ENCODE assay signal across 19 mouse cellular contexts in genomic region chr14:114876427-114876826, GRCm38 (mm10).
A peak's percentile ranks its signal among the peaks of the same experiment; 100 is the strongest.
DNase-seq lines count a peak whose midpoint lies in the region; ATAC-seq lines count a peak whose summit lies in the region.
"Had no signal": no experiment of that assay in that cellular context is flagged by ENCODE, and none has a peak within 500 bp of the region (broad histone marks: within the 10 kb centered on the region; RNA-seq: fewer than 3 reads in every experiment).

No protein-coding gene starts in this region.

- no peak overlapping the region for H3K4me3 ChIP-seq in forebrain, embryonic 10.5 days
- no peak overlapping the region for H3K4me3 ChIP-seq in forebrain, embryonic 16.5 days (replicated peaks; ENCODE audit: low read length)
- H3K4me3 ChIP-seq in lung, embryonic 16.5 days (ENCODE audit: low read length) = no peak overlapping the region
- H3K4me3 ChIP-seq: forebrain, embryonic 13.5 days; hindbrain, embryonic 12.5 days; limb, embryonic 15.5 days had no signal

- no peak overlapping the region for H3K4me2 ChIP-seq in forebrain, embryonic 16.5 days (ENCODE audit: low read length)
- no peak overlapping the region for H3K4me2 ChIP-seq in lung, embryonic 16.5 days (ENCODE audit: low read depth, low read length)
- H3K4me2 ChIP-seq: forebrain, embryonic 13.5 days; hindbrain, embryonic 12.5 days; limb, embryonic 15.5 days; midbrain, embryonic 11.5 days had no signal

- peak overlapping the region; percentile 77 for H3K27ac ChIP-seq in forebrain, embryonic 10.5 days
- H3K27ac ChIP-seq in forebrain, embryonic 16.5 days (ENCODE audit: low read length) = no peak overlapping the region
- H3K27ac ChIP-seq in lung, embryonic 16.5 days (ENCODE audit: low read length) = 0 out of 2 replicates have a peak overlapping the region, but pooled peaks have one; percentile 13
- H3K27ac ChIP-seq: forebrain, embryonic 13.5 days; hindbrain, embryonic 12.5 days; limb, embryonic 15.5 days had no signal

- H3K4me1 ChIP-seq in forebrain, embryonic 10.5 days = peaks cover 23% of the 10 kb centered on the region
- no peaks in the 10 kb centered on the region for H3K4me1 ChIP-seq in forebrain, embryonic 16.5 days (replicated peaks; ENCODE audit: control insufficient read depth, insufficient read depth, low read length)
- H3K4me1 ChIP-seq in lung, embryonic 16.5 days (replicated peaks; ENCODE audit: control insufficient read depth, insufficient read depth, low read length) = no peaks in the 10 kb centered on the region
- H3K4me1 ChIP-seq: limb, embryonic 15.5 days had no signal

- H3K27me3 ChIP-seq in forebrain, embryonic 10.5 days (ENCODE audit: poor library complexity, severe bottlenecking) = no peaks in the 10 kb centered on the region
- H3K27me3 ChIP-seq in forebrain, embryonic 16.5 days (replicated peaks; ENCODE audit: control insufficient read depth, insufficient read depth, low read length) = no peaks in the 10 kb centered on the region
- H3K27me3 ChIP-seq in lung, embryonic 16.5 days (ENCODE audit: control insufficient read depth, insufficient read depth, low read depth, low read length) = no peaks in the 10 kb centered on the region
- H3K27me3 ChIP-seq: forebrain, embryonic 13.5 days; hindbrain, embryonic 12.5 days; limb, embryonic 15.5 days had no signal

- no peak overlapping the region for H3K9ac ChIP-seq in forebrain, embryonic 16.5 days (replicated peaks; ENCODE audit: low read depth, low read length)
- no peak overlapping the region for H3K9ac ChIP-seq in lung, embryonic 16.5 days (ENCODE audit: low read length)
- H3K9ac ChIP-seq: forebrain, embryonic 13.5 days; hindbrain, embryonic 12.5 days; limb, embryonic 15.5 days; liver, postnatal 0 days had no signal

- ATAC-seq in forebrain, embryonic 16.5 days = no peak
- ATAC-seq in lung, embryonic 16.5 days (ENCODE audit: low read depth) = no peak
- peak; percentile 29; the same call in 1 of the 2 replicates for ATAC-seq in megakaryocyte progenitor cell, adult 5-6 weeks (replicated peaks; ENCODE audit: poor library complexity)
- ATAC-seq: forebrain, embryonic 13.5 days; liver, postnatal 0 days had no signal

- DNase-seq in forebrain, embryonic 10.5 days (ENCODE audit: extremely low spot score, low spot score) = no peak
- DNase-seq in lung, postnatal 10 days = no peak
- peak; percentile 47 for DNase-seq in embryo, embryonic 9.5 days (ENCODE audit: extremely low spot score)
- DNase-seq in cerebellum, adult 8-10 months = no peak
- DNase-seq in adrenal gland, adult 18-20 months (ENCODE audit: low spot score in 2 of 2) = no peak
- DNase-seq: adrenal gland, adult 8-10 months; cerebellum, adult 9-10 months; gastrocnemius, postnatal 14 days; kidney, postnatal 36 days; liver, postnatal 0 days; lung, postnatal 4 days; thymus, postnatal 14 days had no signal

- H3K36me3 ChIP-seq in forebrain, embryonic 10.5 days (replicated peaks) = no peaks in the 10 kb centered on the region
- no peaks in the 10 kb centered on the region for H3K36me3 ChIP-seq in forebrain, embryonic 16.5 days (ENCODE audit: control insufficient read depth, insufficient read depth)
- no peaks in the 10 kb centered on the region for H3K36me3 ChIP-seq in lung, embryonic 16.5 days (ENCODE audit: control insufficient read depth, insufficient read depth, low read length)
- H3K36me3 ChIP-seq: hindbrain, embryonic 12.5 days; limb, embryonic 15.5 days had no signal

- WGBS in forebrain, embryonic 10.5 days = 70% methylated on average over 9 of the region's 9 CpGs
- WGBS in forebrain, embryonic 16.5 days = 87% methylated on average over 9 of the region's 9 CpGs
- 37% methylated on average over 9 of the region's 9 CpGs for WGBS in lung, embryonic 16.5 days

- no peaks in the 10 kb centered on the region for H3K9me3 ChIP-seq in forebrain, embryonic 10.5 days
- H3K9me3 ChIP-seq in forebrain, embryonic 16.5 days (ENCODE audit: control insufficient read depth, low read length) = no peaks in the 10 kb centered on the region
- no peaks in the 10 kb centered on the region for H3K9me3 ChIP-seq in lung, embryonic 16.5 days (ENCODE audit: control insufficient read depth, low read length)
- H3K9me3 ChIP-seq: forebrain, embryonic 13.5 days; hindbrain, embryonic 12.5 days; limb, embryonic 15.5 days had no signal
